Mouse (Mus musculus) ES-E14 (cell line): ENCODE measurements around the gene Ncapg2. TPM values are rescaled to one million over a fixed set of nuclear protein-coding genes. Genes with fewer than 3 reads are reported as not detected.

Source experiments
- DNase-seq: peaks from one replicate; pipeline ENCODE4 v3.0.0-alpha.2; 2013; ENCODE audit warnings: low read depth, low spot score
- H3K27ac ChIP-seq: 2 replicates; pipeline ENCODE4 v1.5.1; 2012; ENCODE audit warnings: low read depth, mild to moderate bottlenecking, low read length, moderate library complexity, mixed read lengths; ENCODE audit not compliant: poor library complexity, insufficient read depth, severe bottlenecking
- H3K36me3 ChIP-seq: 2 replicates; pipeline ENCODE4 v1.6.1; 2012; ENCODE audit warnings: mild to moderate bottlenecking, low read length, moderate library complexity, mixed read lengths; ENCODE audit not compliant: control insufficient read depth, poor library complexity, insufficient read depth, severe bottlenecking
- H3K4me1 ChIP-seq, 2 experiments: fragments of 150-350 bp in 1 of 2; sonication (generic) in 1 of 2; 2 replicates each; pipeline ENCODE4 v1.6.1; 2012; ENCODE audit warnings: low read length in 2 of 2, mild to moderate bottlenecking in 1 of 2, mixed read lengths in 1 of 2; ENCODE audit not compliant: control insufficient read depth in 2 of 2, insufficient read depth in 2 of 2, poor library complexity in 1 of 2
- H3K4me3 ChIP-seq, 2 experiments: fragments of 150-350 bp in 1 of 2; sonication (generic) in 1 of 2; 2 replicates each; pipeline ENCODE4 v1.5.1; 2012; ENCODE audit warnings: low read length in 2 of 2, low read depth in 1 of 2, mild to moderate bottlenecking in 1 of 2, mixed read lengths in 1 of 2; ENCODE audit not compliant: insufficient read depth in 1 of 2, poor library complexity in 1 of 2, severe bottlenecking in 1 of 2
- H3K9ac ChIP-seq: 2 replicates; pipeline ENCODE4 v1.6.1; 2012; ENCODE audit warnings: low read depth, mild to moderate bottlenecking, low read length, mixed read lengths; ENCODE audit not compliant: poor library complexity, insufficient read depth, severe bottlenecking
- H3K9me3 ChIP-seq: fragments of 150-350 bp; sonication (generic); 2 replicates; pipeline ENCODE4 v1.6.1; 2012; ENCODE audit warnings: low read depth, mild to moderate bottlenecking, low read length; ENCODE audit not compliant: control insufficient read depth, insufficient read depth
- CHD2 ChIP-seq: IDR thresholded peaks from 2 replicates; pipeline ENCODE4 v1.6.1; 2014; ENCODE audit warnings: mild to moderate bottlenecking, low read depth, low read length, inconsistent platforms
- HCFC1 ChIP-seq: IDR thresholded peaks from 2 replicates; pipeline ENCODE4 v1.6.1; 2012; ENCODE audit warnings: low read length, inconsistent platforms, borderline replicate concordance; ENCODE audit not compliant: insufficient read depth
- MAFK ChIP-seq: IDR thresholded peaks from 2 replicates; pipeline ENCODE4 v1.6.1; 2014; ENCODE audit warnings: mild to moderate bottlenecking, low read depth, low read length, inconsistent platforms; ENCODE audit not compliant: insufficient read depth
- ZC3H11A ChIP-seq: IDR thresholded peaks from 2 replicates; pipeline ENCODE4 v1.6.1; 2012; ENCODE audit warnings: low read depth, mild to moderate bottlenecking, inconsistent platforms, low read length, borderline replicate concordance
- ZNF384 ChIP-seq: IDR thresholded peaks from 2 replicates; pipeline ENCODE4 v1.6.1; 2012; ENCODE audit warnings: low read depth, low read length, inconsistent platforms
- in situ Hi-C, 2 experiments: fragments of 600-800 bp; cut with MboI; formaldehyde crosslinking; loops; one replicate each; pipeline ENCODE4 v1.15.1; 2025; ENCODE audit warnings: low sequenced_read_pairs in 2 of 2, inconsistent platforms in 1 of 2; ENCODE audit not compliant: unreplicated experiment in 2 of 2
- total RNA-seq: library from RNA; depleted of rRNA; stranded (reverse); fragments of 300-350 nt; gene quantifications from 2 replicates; pipeline ENCODE4 v1.2.3, GENCODE M21; 2012

Ncapg2 gene
- total RNA-seq, 1 experiment = 55.4 TPM

GRCm38 (mm10) chr12:116435232-116435631, 30.0 kb downstream of the Ncapg2 start:
- H3K27ac ChIP-seq = no peak overlapping the region
- H3K36me3 ChIP-seq = peaks cover 12% of the 10 kb centered on the region
- H3K4me1 ChIP-seq = no peaks in the 10 kb centered on the region
- in situ Hi-C loops = no loop called here
- no peaks in the 10 kb centered on the region for H3K9me3 ChIP-seq
- no peak overlapping the region for H3K4me3 ChIP-seq
- H3K9ac ChIP-seq = no peak overlapping the region
- TF ChIP-seq MAFK = no peak
- no peak for TF ChIP-seq ZNF384
- TF ChIP-seq CHD2 = no peak
- TF ChIP-seq ZC3H11A = no peak
- no peak for TF ChIP-seq HCFC1
- DNase-seq = no peak

- peaks cover 13% of the 10 kb centered on the region for H3K36me3 ChIP-seq
- H3K9ac ChIP-seq = no peak overlapping the region
- H3K9me3 ChIP-seq = no peaks in the 10 kb centered on the region
Observed at GRCm38 (mm10) chr12:116436125-116436524, 30.9 kb downstream of the Ncapg2 start.

GRCm38 (mm10) chr12:116438591-116438990, 33.4 kb downstream of the Ncapg2 start:
- in situ Hi-C loops = no loop called here
- H3K36me3 ChIP-seq = peaks cover 20% of the 10 kb centered on the region
- H3K4me1 ChIP-seq = no peaks in the 10 kb centered on the region

More at GRCm38 (mm10) chr12:116436125-116436524, 30.9 kb downstream of the Ncapg2 start:
- Histone ChIP-seq H3K27ac (no peak overlapping the region), H3K4me3 (no peak overlapping the region), H3K4me1 (no peaks in the 10 kb centered on the region)
- no peak for DNase-seq
- TF ChIP-seq ZC3H11A (no peak), CHD2 (no peak), ZNF384 (no peak), MAFK (no peak), HCFC1 (no peak)
- in situ Hi-C loops = no loop called here

GRCm38 (mm10) chr12:116442184-116442583, 37.0 kb downstream of the Ncapg2 start:
- no peak overlapping the region for H3K27ac ChIP-seq
- H3K9me3 ChIP-seq = no peaks in the 10 kb centered on the region
- no peak for TF ChIP-seq MAFK
- no peak for TF ChIP-seq HCFC1
- no peak for TF ChIP-seq ZC3H11A
- no peak for TF ChIP-seq ZNF384
- no peak for TF ChIP-seq CHD2
- no peak overlapping the region for H3K9ac ChIP-seq
- peaks cover 23% of the 10 kb centered on the region for H3K36me3 ChIP-seq
- DNase-seq = no peak
- no peaks in the 10 kb centered on the region for H3K4me1 ChIP-seq
- in situ Hi-C loops = no loop called here
- no peak overlapping the region for H3K4me3 ChIP-seq

More at GRCm38 (mm10) chr12:116438591-116438990, 33.4 kb downstream of the Ncapg2 start:
- DNase-seq = no peak
- Histone ChIP-seq H3K27ac (no peak overlapping the region), H3K9ac (no peak overlapping the region), H3K9me3 (no peaks in the 10 kb centered on the region), H3K4me3 (no peak overlapping the region)
- no peak for TF ChIP-seq ZNF384
- no peak for TF ChIP-seq MAFK
- TF ChIP-seq HCFC1 = no peak

- Histone ChIP-seq H3K4me1 (no peaks in the 10 kb centered on the region), H3K36me3 (peaks cover 4% of the 10 kb centered on the region), H3K9ac (no peak overlapping the region), H3K9me3 (no peaks in the 10 kb centered on the region), H3K27ac (no peak overlapping the region), H3K4me3 (no peak overlapping the region)
- TF ChIP-seq ZNF384 = no peak
- TF ChIP-seq HCFC1 = no peak
- no peak for TF ChIP-seq ZC3H11A
- no peak for TF ChIP-seq CHD2
- no peak for TF ChIP-seq MAFK
- DNase-seq = no peak
- in situ Hi-C loops = no loop called here
Observed at GRCm38 (mm10) chr12:116449536-116449935, 44.3 kb downstream of the Ncapg2 start.
